Mouse (Mus musculus) C2C12 (cell line): ENCODE data around the gene Lgals1.

Experiments
- CEBPB ChIP-seq: IDR thresholded peaks from one replicate; pipeline ENCODE4 v1.6.1; 2011; ENCODE audit warnings: low read depth, mild to moderate bottlenecking, control low read depth, moderate library complexity
- CTCF ChIP-seq: IDR thresholded peaks from one replicate; pipeline ENCODE4 v1.5.1; 2011; ENCODE audit not compliant: control insufficient read depth, insufficient read depth, insufficient read length
- MAX ChIP-seq: IDR thresholded peaks from one replicate; pipeline ENCODE4 v1.6.1; 2011; ENCODE audit warnings: mild to moderate bottlenecking, control low read depth
- MYOD1 ChIP-seq: IDR thresholded peaks from one replicate; pipeline ENCODE4 v1.6.1; 2011; ENCODE audit warnings: low read depth; ENCODE audit not compliant: control insufficient read depth, insufficient read length
- USF1 ChIP-seq: IDR thresholded peaks from one replicate; pipeline ENCODE4 v1.6.1; 2011; ENCODE audit warnings: low read depth, mild to moderate bottlenecking, control low read depth, moderate library complexity

DNA sequence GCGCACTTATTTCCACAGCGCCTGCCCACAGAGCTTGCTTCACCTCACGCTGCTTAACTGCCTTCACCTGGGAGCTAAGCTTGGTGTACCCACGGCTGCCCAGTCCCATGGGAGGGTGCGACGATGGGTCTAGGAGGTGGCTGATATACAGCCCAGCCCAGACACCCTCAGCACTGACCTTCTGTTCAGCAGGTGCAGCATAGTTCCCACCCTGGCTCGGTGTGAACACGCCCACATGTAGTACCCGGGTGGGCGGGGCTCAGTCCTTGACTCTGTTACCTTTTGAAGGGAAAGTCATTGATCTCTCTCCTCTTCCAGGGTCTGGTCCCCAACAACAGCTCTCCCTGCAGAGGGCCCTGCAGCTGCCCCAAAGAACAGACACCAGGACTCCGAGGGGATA is 33.0 kb downstream of the Lgals1 start:
- TF ChIP-seq CTCF, result no peak
- no peak for TF ChIP-seq MYOD1
- TF ChIP-seq MAX, result no peak
- no peak for TF ChIP-seq CEBPB
- no peak for TF ChIP-seq USF1
